Mouse (Mus musculus) right cerebral cortex, postnatal 25 days (tissue): ENCODE measurements around the gene Smpd2.

Source experiments
- DNase-seq: peaks from one replicate; pipeline ENCODE4 v3.0.0; 2022

The Smpd2 gene

DNA sequence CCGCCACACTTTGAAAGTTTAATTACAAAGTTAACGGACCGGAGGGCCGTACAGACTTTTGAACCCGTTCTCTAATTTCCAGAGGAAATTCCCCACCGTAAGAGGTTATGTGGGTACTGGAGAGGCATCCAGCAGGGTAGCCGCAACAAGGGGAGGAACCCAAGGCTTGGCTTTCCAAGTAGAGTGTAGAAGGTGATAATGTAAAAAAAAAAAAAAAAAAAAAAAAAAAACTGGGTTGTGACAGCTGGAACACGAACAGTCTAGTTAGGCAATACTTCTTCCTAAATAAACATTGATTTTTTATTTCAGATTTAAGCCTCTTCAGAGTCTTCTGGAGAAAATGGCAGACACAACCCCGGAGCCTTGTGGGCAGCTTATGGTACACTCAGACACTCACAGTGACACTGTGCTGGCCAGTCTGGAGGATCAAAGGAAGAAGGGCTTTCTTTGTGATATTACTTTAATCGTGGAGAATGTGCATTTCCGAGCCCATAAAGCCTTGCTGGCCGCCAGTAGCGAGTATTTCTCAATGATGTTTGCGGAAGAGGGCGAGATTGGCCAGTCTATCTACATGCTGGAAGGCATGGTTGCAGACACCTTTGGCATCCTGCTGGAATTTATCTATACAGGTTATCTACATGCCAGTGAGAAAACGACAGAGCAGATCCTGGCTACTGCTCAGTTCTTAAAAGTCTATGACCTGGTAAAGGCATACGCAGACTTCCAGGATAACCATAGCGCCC is 39.2 kb downstream of the Smpd2 start:
- no peak for DNase-seq

DNA sequence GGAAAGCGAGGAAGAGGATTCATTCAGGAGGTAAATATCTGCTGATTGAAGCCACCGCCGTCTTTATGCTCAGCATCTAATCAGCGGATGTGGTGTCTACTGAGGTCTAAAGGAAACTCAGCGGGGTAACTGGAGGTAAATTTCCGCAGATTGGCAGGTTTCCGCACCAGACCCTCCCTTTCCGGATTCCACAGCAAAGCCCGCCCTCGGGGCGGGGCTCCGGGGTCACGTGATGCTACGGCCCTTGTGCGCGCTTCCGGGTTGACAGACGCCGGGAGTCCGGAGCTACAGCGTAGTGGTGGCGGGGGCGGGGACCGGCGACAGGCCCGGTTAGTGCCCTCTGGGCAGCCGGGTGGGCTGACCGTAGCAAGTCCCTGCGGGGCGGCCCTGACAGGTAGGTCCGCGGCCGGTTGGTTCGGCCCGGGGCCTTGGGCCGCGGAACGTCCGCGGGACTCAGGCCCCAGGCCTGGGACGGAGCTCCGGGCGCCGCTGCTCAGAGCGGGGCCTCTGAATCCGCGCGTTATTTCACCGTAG is 40.0 kb downstream of the Smpd2 start, which contains the start of gene Zbtb24:
TSS of gene Zbtb24 (plus strand) at position 247 of the 534 bp plus-strand sequence.
- DNase-seq, result peak; percentile 93

DNA sequence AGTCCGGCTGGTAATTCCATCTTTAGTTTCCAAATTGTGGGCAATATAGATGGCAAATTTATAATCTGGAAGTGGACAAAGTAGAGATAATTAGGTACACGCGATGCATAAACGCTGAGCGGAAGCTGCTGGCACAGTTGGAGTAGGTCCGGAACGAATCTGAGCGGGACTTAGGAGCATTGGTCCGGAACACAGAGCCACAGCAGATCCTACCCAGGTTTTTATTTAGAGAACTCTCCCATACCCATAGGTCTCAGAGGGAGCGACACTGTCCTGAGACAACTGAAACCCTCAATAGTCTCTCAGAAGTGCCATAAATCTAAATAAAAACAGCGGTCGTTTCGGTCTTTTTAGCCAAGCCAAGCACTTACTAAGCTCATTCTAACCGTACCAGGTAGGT is 40.5 kb downstream of the Smpd2 start:
- DNase-seq, result peak; percentile 33

DNA sequence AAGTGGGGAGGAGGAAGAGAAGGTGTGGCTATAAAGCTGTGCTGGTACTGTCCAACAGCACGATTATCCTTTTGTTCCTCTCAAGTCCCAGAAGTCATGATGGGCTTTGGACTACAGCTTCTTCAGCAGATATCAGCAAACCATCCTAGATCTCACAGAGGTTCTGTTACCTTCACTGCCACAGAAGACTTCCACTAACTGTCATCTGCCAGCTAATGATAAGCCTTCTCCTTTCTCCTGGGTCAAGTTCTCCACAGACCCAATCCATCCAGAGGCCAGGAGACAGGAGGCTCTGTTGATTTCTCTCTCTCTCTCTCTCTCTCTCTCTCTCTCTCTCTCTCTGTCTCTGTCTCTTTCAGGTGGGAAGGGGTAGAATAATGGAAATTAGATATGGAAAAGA is 42.0 kb downstream of the Smpd2 start:
- DNase-seq, result no peak
